Mouse (Mus musculus) liver, embryonic 14.5 days (tissue): ENCODE measurements around the gene Lyzl4. TPM values are rescaled to one million over a fixed set of nuclear protein-coding genes. Genes with fewer than 3 reads are reported as not detected.
A peak's percentile ranks its signal among the peaks of the same experiment; 100 is the strongest.

ENCODE experiments used
- ATAC-seq: fragments of 200-750 bp; cut with Nextera tagmentation; 2 replicates; pipeline ENCODE4 v1.8.0; 2017; ENCODE audit warnings: moderate number of reproducible peaks, mild to moderate bottlenecking, moderate library complexity; ENCODE audit not compliant: insufficient read depth
- DNase-seq, 3 experiments: peaks; one replicate each; pipeline ENCODE4 v3.0.0-alpha.2; 2012 to 2013; ENCODE audit warnings: low read depth in 3 of 3, low spot score in 3 of 3
- H3K27ac ChIP-seq: fragments of 300-500 bp; sonication (generic); 2 replicates; pipeline ENCODE4 v1.5.1; 2014; ENCODE audit warnings: moderate library complexity, mild to moderate bottlenecking, control low read depth, inconsistent platforms
- H3K27me3 ChIP-seq: fragments of 300-500 bp; sonication (generic); 2 replicates; pipeline ENCODE4 v1.6.1; 2014; ENCODE audit warnings: mild to moderate bottlenecking, low read length, moderate library complexity; ENCODE audit not compliant: control insufficient read depth, insufficient read depth
- H3K36me3 ChIP-seq: fragments of 300-500 bp; sonication (generic); replicated peaks from 2 replicates; pipeline ENCODE4 v1.6.1; 2014; ENCODE audit warnings: low read depth; ENCODE audit not compliant: control insufficient read depth, insufficient read depth
- H3K4me1 ChIP-seq, 2 experiments: fragments of 200-500 bp in 1 of 2; fragments of 300-500 bp in 1 of 2; sonication (generic) in 1 of 2; replicated peaks; 2 replicates each; pipeline ENCODE4 v1.6.1; 2012 to 2014; ENCODE audit warnings: antibody characterized with exemption in 1 of 2, inconsistent platforms in 1 of 2, low read length in 1 of 2; ENCODE audit not compliant: control insufficient read depth in 2 of 2, insufficient read depth in 2 of 2
- H3K4me2 ChIP-seq: fragments of 300-500 bp; sonication (generic); 2 replicates; pipeline ENCODE4 v1.6.1; 2014; ENCODE audit warnings: low read depth, mild to moderate bottlenecking, control low read depth, moderate library complexity
- H3K4me3 ChIP-seq, 2 experiments: fragments of 200-500 bp in 1 of 2; fragments of 300-500 bp in 1 of 2; sonication (generic) in 1 of 2; 2 replicates each; pipeline ENCODE4 v1.5.1; 2012 to 2014; ENCODE audit warnings: low read depth in 2 of 2, low read length in 2 of 2, mild to moderate bottlenecking in 2 of 2, control low read depth in 1 of 2, inconsistent platforms in 1 of 2, moderate library complexity in 1 of 2; ENCODE audit not compliant: insufficient read depth in 1 of 2
- H3K9ac ChIP-seq: fragments of 300-500 bp; sonication (generic); replicated peaks from 2 replicates; pipeline ENCODE4 v1.6.1; 2014; ENCODE audit warnings: mild to moderate bottlenecking, control low read depth, moderate library complexity
- H3K9me3 ChIP-seq: fragments of 300-500 bp; sonication (generic); 2 replicates; pipeline ENCODE4 v1.6.1; 2016; ENCODE audit warnings: low read length, mixed read lengths; ENCODE audit not compliant: control insufficient read depth
- CTCF ChIP-seq: IDR thresholded peaks from 2 replicates; pipeline ENCODE4 v1.5.1; 2016; ENCODE audit warnings: antibody characterized with exemption, low read depth, control low read depth
- EP300 ChIP-seq: IDR thresholded peaks from 2 replicates; pipeline ENCODE4 v1.6.1; 2016; ENCODE audit warnings: antibody characterized with exemption, low read depth
- WGBS: fragments of 180-500 bp; shearing (Covaris S2); extraction: QIAGEN DNeasy Blood & Tissue Kit; methylation state at CpG from one replicate; pipeline ENCODE4 v1.1.7; 2014; ENCODE audit not compliant: insufficient replicate concordance; 5-methylcytosine and 5-hydroxymethylcytosine counted together
- polyA plus RNA-seq, 2 experiments: library from polyadenylated mRNA; depleted of rRNA in 1 of 2; stranded (reverse) in 1 of 2; unstranded in 1 of 2; fragments of >200 nt; fragmentation: Nextera tagmentation in 1 of 2; extraction: Ambion mirVana in 1 of 2; gene quantifications; 2 replicates each; pipeline versions ENCODE4 v1.2.1 to v1.2.3; 2012 to 2014

Lyzl4 gene
- polyA plus RNA-seq, 2 experiments, result 0.15 TPM; not detected in 1

DNA sequence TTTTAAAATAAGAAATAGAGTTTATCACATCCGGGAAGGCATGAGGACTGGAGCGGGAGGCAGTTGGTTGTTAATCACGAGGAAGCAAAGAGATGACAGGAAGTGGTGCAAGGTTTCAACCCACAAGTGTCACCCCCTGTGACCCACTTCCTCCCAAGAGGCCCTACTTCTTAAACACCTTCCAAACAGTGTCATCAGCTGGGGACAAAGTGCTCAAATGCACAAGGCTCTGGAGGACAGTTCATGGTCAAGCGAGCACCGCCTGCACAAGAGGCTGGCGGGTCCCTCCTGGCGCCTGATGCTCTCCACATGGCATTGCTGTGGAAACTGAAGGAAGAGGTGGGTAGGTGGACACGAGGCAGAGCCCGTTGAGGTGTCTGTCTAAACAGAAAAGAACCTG lies 33.1 kb upstream of the Lyzl4 start:
- Histone ChIP-seq H3K9me3 (no peaks in the 10 kb centered on the region), H3K4me1 (peaks cover 0 to 12% of the 10 kb centered on the region in 2 experiments; a peak in 2 of 4 replicates), H3K36me3 (no peaks in the 10 kb centered on the region), H3K4me3 (no peak overlapping the region), H3K27me3 (no peaks in the 10 kb centered on the region; the same call in 1 of the 2 replicates), H3K4me2 (no peak overlapping the region), H3K27ac (no peak overlapping the region), H3K9ac (no peak overlapping the region)
- no peak for TF ChIP-seq EP300
- no peak for TF ChIP-seq CTCF
- DNase-seq (peak in 1 of 3 experiments; percentile 23), ATAC-seq (no peak)
- WGBS, result 30% methylated on average over 9 of the region's 9 CpGs

DNA sequence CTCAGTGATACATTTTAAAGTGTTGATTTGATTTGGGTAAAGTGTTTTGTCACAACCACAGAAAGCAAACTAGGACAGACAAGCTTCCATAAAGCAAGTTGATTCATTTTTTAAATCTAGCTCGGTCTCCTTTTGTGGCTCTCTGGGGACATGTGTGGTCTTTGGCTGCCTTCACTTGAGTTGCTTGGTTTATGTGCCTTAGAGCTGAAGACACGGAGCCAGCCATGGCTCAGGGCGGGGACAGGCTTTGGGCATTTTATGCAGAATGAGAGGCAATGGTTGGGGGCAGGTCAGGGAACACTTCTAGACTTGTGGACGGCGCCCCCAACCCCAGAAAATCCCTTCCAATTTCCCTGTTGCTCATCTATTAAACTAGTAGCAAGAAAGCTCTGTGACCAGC lies 31.8 kb upstream of the Lyzl4 start:
- peaks cover 0 to 12% of the 10 kb centered on the region in 2 experiments; a peak in 2 of 4 replicates for H3K4me1 ChIP-seq
- no peak overlapping the region for H3K4me2 ChIP-seq
- H3K36me3 ChIP-seq, result no peaks in the 10 kb centered on the region
- H3K27me3 ChIP-seq, result peaks cover 8% of the 10 kb centered on the region; the same call in 1 of the 2 replicates
- 56% methylated on average over 5 of the region's 5 CpGs for WGBS
- H3K27ac ChIP-seq, result no peak overlapping the region
- no peak for ATAC-seq
- no peak overlapping the region for H3K9ac ChIP-seq
- H3K4me3 ChIP-seq, result no peak overlapping the region
- TF ChIP-seq EP300, result no peak
- no peak for TF ChIP-seq CTCF
- H3K9me3 ChIP-seq, result no peaks in the 10 kb centered on the region
- DNase-seq, result no peak

DNA sequence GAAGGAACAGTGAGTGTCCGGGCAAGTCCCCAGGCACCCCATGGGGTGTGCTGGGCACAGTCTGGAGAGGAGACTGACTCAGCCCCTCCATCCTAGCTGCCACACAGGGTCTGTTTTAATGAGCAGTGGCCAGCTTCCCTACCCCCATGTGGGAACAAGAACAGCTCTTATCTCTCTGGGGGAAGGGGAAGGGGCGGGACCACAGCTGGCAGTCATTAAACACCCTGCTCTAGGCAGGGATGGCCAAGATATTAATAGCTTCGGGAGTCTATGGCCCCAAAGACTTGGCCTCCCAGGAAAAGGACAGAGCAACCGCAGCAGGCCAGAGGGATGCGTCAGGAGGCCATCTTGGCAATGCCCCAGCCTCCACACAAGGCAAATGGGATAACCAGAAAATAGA lies 30.4 kb upstream of the Lyzl4 start:
- no peaks in the 10 kb centered on the region for H3K9me3 ChIP-seq
- H3K4me2 ChIP-seq, result no peak overlapping the region
- no peak for DNase-seq
- H3K36me3 ChIP-seq, result no peaks in the 10 kb centered on the region
- ATAC-seq, result no peak
- H3K4me1 ChIP-seq, result peaks cover 0 to 10% of the 10 kb centered on the region in 2 experiments; a peak in 2 of 4 replicates
- peaks cover 8% of the 10 kb centered on the region; the same call in 1 of the 2 replicates for H3K27me3 ChIP-seq
- no peak overlapping the region for H3K9ac ChIP-seq
- 12% methylated on average over 5 of the region's 5 CpGs for WGBS
- H3K4me3 ChIP-seq, result no peak overlapping the region
- no peak overlapping the region for H3K27ac ChIP-seq
- no peak for TF ChIP-seq CTCF
- no peak for TF ChIP-seq EP300

DNA sequence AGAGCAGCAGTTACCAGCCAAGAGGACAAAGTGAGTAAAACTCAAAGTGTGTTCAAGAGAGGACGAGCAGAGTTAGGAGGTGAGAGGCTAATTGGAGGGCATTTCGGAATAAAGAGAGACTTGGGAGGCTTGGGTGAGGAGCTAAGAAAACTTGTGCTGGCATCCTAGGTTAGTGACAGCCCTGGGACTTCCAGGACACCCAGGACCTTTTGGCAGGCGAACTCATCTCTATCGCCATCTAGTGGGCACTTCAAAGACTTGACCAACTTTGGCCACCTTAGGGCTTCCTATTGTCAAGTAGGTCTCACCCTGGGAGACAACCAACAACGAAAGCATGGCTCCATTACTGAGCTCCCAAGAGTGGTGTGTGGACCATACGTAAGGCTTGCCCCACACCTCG lies 29.4 kb upstream of the Lyzl4 start:
- WGBS, result 11% methylated on average over 7 of the region's 7 CpGs
- H3K4me2 ChIP-seq, result no peak overlapping the region
- no peaks in the 10 kb centered on the region for H3K9me3 ChIP-seq
- no peaks in the 10 kb centered on the region for H3K36me3 ChIP-seq
- no peak overlapping the region for H3K4me3 ChIP-seq
- peaks cover 8% of the 10 kb centered on the region; the same call in 1 of the 2 replicates for H3K27me3 ChIP-seq
- no peak for TF ChIP-seq EP300
- TF ChIP-seq CTCF, result peak; percentile 81
- H3K9ac ChIP-seq, result no peak overlapping the region
- DNase-seq, result peak; percentile 15 to 28 (median 17)
- ATAC-seq, result no peak
- H3K4me1 ChIP-seq, result peaks cover 0 to 5% of the 10 kb centered on the region in 2 experiments; a peak in 1 of 4 replicates
- no peak overlapping the region for H3K27ac ChIP-seq

DNA sequence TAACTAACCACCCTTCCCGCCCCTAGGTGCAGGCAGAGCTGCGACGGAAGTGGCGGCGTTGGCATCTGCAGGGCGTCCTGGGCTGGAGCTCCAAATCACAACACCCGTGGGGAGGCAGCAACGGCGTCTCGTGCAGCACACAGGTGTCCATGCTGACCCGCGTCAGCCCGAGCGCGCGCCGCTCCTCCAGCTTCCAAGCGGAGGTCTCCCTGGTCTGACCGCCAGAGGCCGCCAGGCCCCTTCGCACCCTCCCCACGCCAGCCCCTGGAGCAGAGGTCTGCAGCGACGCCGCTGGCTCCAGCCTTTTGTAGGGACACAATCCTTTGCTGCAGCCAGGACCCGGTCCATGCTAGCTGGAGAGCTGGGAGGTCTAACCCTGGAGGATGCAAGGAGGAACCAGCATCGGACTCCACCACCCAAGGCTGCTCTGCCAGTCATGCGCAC lies 27.5 kb upstream of the Lyzl4 start:
- Histone ChIP-seq H3K36me3 (no peaks in the 10 kb centered on the region), H3K9ac (no peak overlapping the region), H3K27me3 (peaks cover 8% of the 10 kb centered on the region; the same call in 1 of the 2 replicates), H3K9me3 (no peaks in the 10 kb centered on the region), H3K27ac (no peak overlapping the region), H3K4me1 (peaks cover 0 to 5% of the 10 kb centered on the region in 2 experiments; a peak in 1 of 4 replicates), H3K4me3 (no peak overlapping the region), H3K4me2 (peak overlapping the region; percentile 38)
- no peak for DNase-seq
- 1% methylated on average over 28 of the region's 28 CpGs for WGBS
- TF ChIP-seq EP300, result no peak
- TF ChIP-seq CTCF, result peak; percentile 79
- ATAC-seq, result no peak
